Comparison of ENCODE assay signal across 7 mouse cellular contexts in genomic region chr6:15720818-15721715, GRCm38 (mm10). TPM values are rescaled to one million over a fixed set of nuclear protein-coding genes. Genes with fewer than 3 reads are reported as not detected.
A peak's percentile ranks its signal among the peaks of the same experiment; 100 is the strongest.
DNase-seq lines count a peak whose midpoint lies in the region; ATAC-seq and TF ChIP-seq lines count a peak whose summit lies in the region.

No protein-coding gene starts in this region.

- no peaks in the 10 kb centered on the region for H3K9me3 ChIP-seq in forebrain, postnatal 0 days (ENCODE audit: low read length)
- no peaks in the 10 kb centered on the region for H3K9me3 ChIP-seq in hindbrain, embryonic 11.5 days (ENCODE audit: control insufficient read depth, low read length)
- H3K9me3 ChIP-seq in limb, embryonic 12.5 days, result no peaks in the 10 kb centered on the region
- no peaks in the 10 kb centered on the region for H3K9me3 ChIP-seq in midbrain, embryonic 13.5 days

- no peak overlapping the region for H3K27ac ChIP-seq in forebrain, postnatal 0 days (ENCODE audit: low read depth, low read length)
- H3K27ac ChIP-seq in hindbrain, embryonic 11.5 days (ENCODE audit: low read depth, low read length), result no peak overlapping the region
- peak overlapping the region; percentile 89 for H3K27ac ChIP-seq in limb, embryonic 12.5 days
- H3K27ac ChIP-seq in midbrain, embryonic 13.5 days, result no peak overlapping the region

- 1% methylated on average over 60 of the region's 60 CpGs for WGBS in forebrain, postnatal 0 days
- under 1% methylated on average over 54 of the region's 60 CpGs for WGBS in hindbrain, embryonic 11.5 days
- under 1% methylated on average over 60 of the region's 60 CpGs for WGBS in limb, embryonic 12.5 days
- WGBS in midbrain, embryonic 13.5 days, result 1% methylated on average over 52 of the region's 60 CpGs

- H3K4me1 ChIP-seq in forebrain, postnatal 0 days (ENCODE audit: insufficient read depth), result no peaks in the 10 kb centered on the region
- H3K4me1 ChIP-seq in hindbrain, embryonic 11.5 days (replicated peaks; ENCODE audit: control insufficient read depth, insufficient read depth, low read length), result no peaks in the 10 kb centered on the region
- H3K4me1 ChIP-seq in limb, embryonic 12.5 days (replicated peaks), result peaks cover 27% of the 10 kb centered on the region
- peaks cover 12% of the 10 kb centered on the region for H3K4me1 ChIP-seq in midbrain, embryonic 13.5 days (replicated peaks)

- peak overlapping the region; percentile 56 for H3K4me3 ChIP-seq in forebrain, postnatal 0 days (ENCODE audit: low read depth, low read length)
- peak overlapping the region; percentile 49 for H3K4me3 ChIP-seq in hindbrain, embryonic 11.5 days (ENCODE audit: low read depth, low read length)
- peak overlapping the region; percentile 58 for H3K4me3 ChIP-seq in limb, embryonic 12.5 days (replicated peaks)
- H3K4me3 ChIP-seq in midbrain, embryonic 13.5 days (replicated peaks), result peak overlapping the region; percentile 66

- ATAC-seq in forebrain, postnatal 0 days, result peak; percentile 72
- ATAC-seq in hindbrain, embryonic 11.5 days (ENCODE audit: low FRiP score), result peak; percentile 87
- peak; percentile 73 for ATAC-seq in limb, embryonic 12.5 days (ENCODE audit: insufficient number of reproducible peaks, insufficient read depth, low FRiP score, low TSS enrichment, low read depth)
- ATAC-seq in midbrain, embryonic 13.5 days, result peak; percentile 84

- DNase-seq in ES-CJ7 (ENCODE audit: low read depth, low spot score), result peak; percentile 48
- DNase-seq in adrenal gland, postnatal 14 days, result peak; percentile 83
- DNase-seq in forebrain, postnatal 0 days, result no peak
- peak; percentile 66 for DNase-seq in hindbrain, embryonic 11.5 days (ENCODE audit: low spot score)
- peak; percentile 9 to 22 for DNase-seq in spleen, postnatal 14 days (ENCODE audit: low spot score in 2 of 2)

- no peaks in the 10 kb centered on the region for H3K36me3 ChIP-seq in forebrain, postnatal 0 days (ENCODE audit: insufficient read depth)
- no peaks in the 10 kb centered on the region for H3K36me3 ChIP-seq in hindbrain, embryonic 11.5 days (ENCODE audit: control insufficient read depth, insufficient read depth, low read length)
- no peaks in the 10 kb centered on the region for H3K36me3 ChIP-seq in limb, embryonic 12.5 days
- no peaks in the 10 kb centered on the region for H3K36me3 ChIP-seq in midbrain, embryonic 13.5 days

- peak overlapping the region; percentile 98 for H3K4me2 ChIP-seq in forebrain, postnatal 0 days (ENCODE audit: low read depth)
- H3K4me2 ChIP-seq in hindbrain, embryonic 11.5 days (replicated peaks; ENCODE audit: low read depth, low read length), result peak overlapping the region; percentile 85
- peak overlapping the region; percentile 83 for H3K4me2 ChIP-seq in limb, embryonic 12.5 days
- H3K4me2 ChIP-seq in midbrain, embryonic 13.5 days (replicated peaks), result peak overlapping the region; percentile 99

- H3K27me3 ChIP-seq in forebrain, postnatal 0 days (ENCODE audit: insufficient read depth, low read length), result 0 out of 2 replicates have a peak, but pooled peaks cover 5% of the 10 kb centered on the region
- H3K27me3 ChIP-seq in hindbrain, embryonic 11.5 days (ENCODE audit: control insufficient read depth, insufficient read depth, low read length), result no peaks in the 10 kb centered on the region
- H3K27me3 ChIP-seq in limb, embryonic 12.5 days, result no peaks in the 10 kb centered on the region
- peaks cover 7% of the 10 kb centered on the region; the same call in 1 of the 2 replicates for H3K27me3 ChIP-seq in midbrain, embryonic 13.5 days

- TF ChIP-seq CTCF in forebrain, postnatal 0 days (IDR thresholded peaks at IDR 0.05; ENCODE audit: low read depth), result no peak

- H3K9ac ChIP-seq in forebrain, postnatal 0 days, result peak overlapping the region; percentile 57
- H3K9ac ChIP-seq in hindbrain, embryonic 11.5 days (ENCODE audit: low read depth, low read length), result peak overlapping the region; percentile 55
- peak overlapping the region; percentile 75 for H3K9ac ChIP-seq in limb, embryonic 12.5 days (replicated peaks)
- H3K9ac ChIP-seq in midbrain, embryonic 13.5 days (replicated peaks), result peak overlapping the region; percentile 70

RNA-seq across cellular contexts. Expression of gene Mdfic, which starts 0.6 kb away (rescaled TPM):
- total RNA-seq in adrenal gland, postnatal 14 days (2021), result 66.1 and 68.1 TPM in 2 replicates
- total RNA-seq in forebrain, postnatal 0 days (2014; rRNA removed), result 3.5 and 4.8 TPM in 2 replicates
- polyA plus RNA-seq in forebrain, postnatal 0 days (2015; fragmentation: Nextera tagmentation; extraction: Ambion mirVana), result 0.65 and 0.82 TPM in 2 replicates
- 4.8 and 5.4 TPM in 2 replicates for polyA plus RNA-seq in hindbrain, embryonic 11.5 days (2014; fragmentation: Nextera tagmentation; extraction: Ambion mirVana)
- polyA plus RNA-seq in limb, embryonic 12.5 days (2016; fragmentation: Nextera tagmentation; extraction: Ambion mirVana), result 7.4 and 8.8 TPM in 2 replicates
- polyA plus RNA-seq in midbrain, embryonic 13.5 days (2015; fragmentation: Nextera tagmentation; extraction: Ambion mirVana), result 0.81 and 1.1 TPM in 2 replicates
